Mouse (Mus musculus): ENCODE results near the gene Chmp1a. TPM values are rescaled to one million over a fixed set of nuclear protein-coding genes. Genes with fewer than 3 reads are reported as not detected.

Chmp1a gene
- polyA plus RNA-seq, 1 experiment: 148 TPM

DNA sequence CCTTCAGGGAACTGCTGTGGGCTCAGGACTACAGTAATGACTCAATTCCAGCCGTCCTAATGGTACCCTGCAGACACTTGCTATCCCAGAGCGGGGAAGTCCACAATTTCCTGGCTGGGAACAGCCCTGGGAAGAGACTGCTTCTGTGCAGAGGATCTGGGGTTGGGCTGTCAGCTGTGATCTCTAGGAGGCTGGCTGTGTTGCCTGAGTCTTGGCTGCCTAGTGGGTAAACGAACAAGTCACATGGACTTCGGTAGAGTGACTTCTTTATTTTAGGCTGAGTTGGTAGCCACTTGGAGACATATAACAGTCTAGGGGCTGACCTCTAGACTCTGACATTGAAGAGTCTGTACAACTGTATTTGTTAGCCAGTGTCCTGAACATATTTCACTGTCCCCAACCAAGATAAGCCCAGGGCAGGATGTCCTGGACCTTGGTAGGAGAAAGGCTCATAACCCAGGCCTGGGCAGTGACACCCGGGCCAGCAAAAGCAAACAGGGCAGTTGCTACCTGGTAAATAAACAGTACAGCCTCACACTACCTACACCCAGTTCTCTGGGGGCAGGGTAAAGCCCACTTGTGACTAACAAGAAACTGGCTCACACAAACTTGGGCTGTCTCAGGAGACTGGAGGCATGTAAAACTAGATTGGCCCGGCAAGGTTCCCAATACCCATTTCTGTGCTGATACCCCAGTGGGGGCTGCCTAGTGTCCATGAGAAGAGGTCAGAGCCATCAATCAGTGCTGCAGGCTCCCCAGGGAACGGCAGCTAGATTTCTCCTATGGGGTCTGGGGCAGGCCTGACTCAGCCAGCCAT, 29.8 kb upstream of the Chmp1a start:
- WGBS: 79% methylated on average over 7 of the region's 7 CpGs
- Histone ChIP-seq H3K4me1 (ENCODE audit: control insufficient read depth, insufficient read depth, insufficient read length, low read length) (no peaks in the 10 kb centered on the region), H3K27ac (ENCODE audit: insufficient read depth, low read depth, low read length) (no peak overlapping the region), H3K36me3 (ENCODE audit: control insufficient read depth, insufficient read depth, low read length) (peaks cover 26% of the 10 kb centered on the region), H3K27me3 (ENCODE audit: control insufficient read depth, insufficient read depth, low read length) (no peaks in the 10 kb centered on the region), H3K4me3 (ENCODE audit: low read depth, low read length) (no peak overlapping the region)
- TF ChIP-seq POLR2A (IDR thresholded peaks at IDR 0.05; ENCODE audit: low read depth, low read length): no peak
- TF ChIP-seq CTCF (IDR thresholded peaks at IDR 0.05; ENCODE audit: extremely low read depth, insufficient read length, insufficient replicate concordance, low read depth, low read length): no peak

DNA sequence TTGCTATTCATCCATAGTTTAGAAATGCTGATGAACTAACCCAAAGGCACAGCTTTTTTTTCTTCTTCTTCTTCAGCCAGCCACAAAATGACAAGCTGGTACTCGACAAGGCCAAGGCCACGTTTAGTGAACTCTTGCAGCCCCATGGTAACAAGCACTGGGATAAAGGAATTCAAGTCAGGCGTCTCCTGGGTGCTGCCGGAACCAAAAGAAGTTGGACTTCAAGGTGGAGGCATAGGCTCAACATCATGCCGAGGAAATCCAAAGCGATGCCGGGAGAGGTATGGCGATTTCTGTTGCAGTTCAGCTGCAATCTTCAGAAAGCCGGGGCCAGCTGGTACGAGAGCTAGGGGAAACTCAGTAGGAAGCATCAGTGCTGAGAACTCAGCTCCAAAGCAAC, 26.8 kb upstream of the Chmp1a start:
- Histone ChIP-seq H3K27me3 (ENCODE audit: control insufficient read depth, insufficient read depth, low read length) (no peaks in the 10 kb centered on the region), H3K36me3 (ENCODE audit: control insufficient read depth, insufficient read depth, low read length) (peaks cover 4% of the 10 kb centered on the region; the same call in 1 of the 2 replicates), H3K4me3 (ENCODE audit: low read depth, low read length) (no peak overlapping the region), H3K27ac (ENCODE audit: insufficient read depth, low read depth, low read length) (no peak overlapping the region), H3K4me1 (ENCODE audit: control insufficient read depth, insufficient read depth, insufficient read length, low read length) (peaks cover 4% of the 10 kb centered on the region)
- 90% methylated on average over 10 of the region's 10 CpGs for WGBS
- TF ChIP-seq CTCF (IDR thresholded peaks at IDR 0.05; ENCODE audit: extremely low read depth, insufficient read length, insufficient replicate concordance, low read depth, low read length): no peak
- TF ChIP-seq POLR2A (IDR thresholded peaks at IDR 0.05; ENCODE audit: low read depth, low read length): no peak

DNA sequence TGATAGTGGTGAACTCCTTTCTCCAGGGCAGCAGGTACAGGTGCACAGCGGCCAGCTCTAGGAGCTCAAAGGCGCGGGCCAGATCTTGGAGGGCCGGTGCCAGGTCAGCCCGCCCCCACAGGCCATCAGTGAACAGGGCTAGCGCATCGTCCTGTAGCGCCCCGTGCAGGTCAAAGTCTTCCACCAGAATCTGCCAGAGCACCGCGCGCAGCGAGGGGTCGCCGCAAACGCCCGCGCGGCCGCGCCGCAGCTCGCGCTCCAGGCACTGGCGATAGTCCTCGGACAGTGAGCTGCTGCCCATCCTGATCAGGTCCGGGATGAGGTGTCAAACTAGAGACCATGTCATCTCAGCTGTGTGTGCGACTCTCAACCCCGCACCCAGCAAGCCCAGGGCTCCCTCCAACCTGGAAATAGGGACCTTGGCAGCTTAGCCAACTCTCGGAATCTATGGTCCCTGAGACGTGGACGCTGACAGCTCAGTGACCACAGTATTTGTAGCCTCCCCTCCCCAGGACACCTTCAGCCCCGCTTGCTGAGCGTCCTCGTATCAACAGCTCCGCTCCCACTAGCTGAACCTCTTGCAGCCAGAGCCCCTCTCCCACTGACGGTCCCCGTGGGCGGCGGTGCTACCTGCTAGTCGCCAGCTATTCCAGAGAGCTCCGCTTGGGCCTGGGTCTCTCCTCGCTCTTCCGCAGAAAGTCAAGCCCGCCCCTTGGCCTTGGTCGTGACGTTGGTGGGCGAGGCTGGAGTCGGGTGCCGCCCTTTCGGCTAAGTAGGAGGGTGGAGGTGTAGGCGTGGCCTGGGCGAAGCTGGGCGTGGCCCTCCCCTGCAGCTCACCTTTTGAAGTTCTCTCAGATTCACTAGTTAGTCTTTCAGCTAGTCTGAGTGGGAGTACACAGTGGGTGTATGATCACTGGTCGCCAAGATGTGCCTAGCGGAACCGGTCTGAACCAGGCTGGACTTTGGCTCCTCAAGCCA, 23.2 kb upstream of the Chmp1a start, which contains the start of gene Spata2l:
TSS of gene Spata2l (minus strand) at position 714 of the 978 bp plus-strand sequence.
- H3K27ac ChIP-seq (ENCODE audit: insufficient read depth, low read depth, low read length): no peak within 1 kb of the TSS
- no peak for TF ChIP-seq CTCF (IDR thresholded peaks at IDR 0.05; ENCODE audit: extremely low read depth, insufficient read length, insufficient replicate concordance, low read depth, low read length)
- 0 out of 2 replicates have a peak, but pooled peaks have one; percentile 11 for TF ChIP-seq POLR2A (IDR thresholded peaks at IDR 0.05; ENCODE audit: low read depth, low read length)

DNA sequence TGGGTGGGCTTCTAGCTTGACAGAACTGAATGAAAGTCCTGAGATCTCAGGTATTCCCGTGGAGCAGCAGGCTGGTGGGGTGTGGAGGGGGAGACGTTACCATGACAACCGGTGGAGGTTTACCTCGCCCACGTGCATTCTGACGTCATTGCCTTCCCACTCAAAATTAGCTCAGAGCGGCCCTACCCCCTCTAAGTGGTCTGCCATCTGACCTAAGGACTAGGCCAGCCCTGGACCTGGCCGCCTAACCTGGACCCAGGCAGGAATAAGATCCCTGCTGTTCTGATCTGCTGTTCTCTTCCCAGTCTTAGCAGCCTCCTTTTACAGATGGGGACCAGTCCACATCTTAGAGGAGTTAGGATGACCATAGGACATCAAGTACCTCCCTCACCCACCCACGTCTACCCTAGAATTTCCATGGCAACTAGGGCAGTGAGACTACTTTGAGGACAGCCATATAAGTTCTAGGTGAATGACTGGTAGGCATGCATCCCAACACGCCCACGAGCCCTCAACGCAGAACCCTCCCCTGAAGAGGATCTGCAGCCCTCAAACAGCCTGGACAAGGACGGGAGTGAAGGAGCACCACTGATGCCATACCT, 22.5 kb upstream of the Chmp1a start:
- TF ChIP-seq CTCF (IDR thresholded peaks at IDR 0.05; ENCODE audit: extremely low read depth, insufficient read length, insufficient replicate concordance, low read depth, low read length) (no peak), POLR2A (IDR thresholded peaks at IDR 0.05; ENCODE audit: low read depth, low read length) (no peak)
- H3K4me1 ChIP-seq (ENCODE audit: control insufficient read depth, insufficient read depth, insufficient read length, low read length): peaks cover 4% of the 10 kb centered on the region
- no peak overlapping the region for H3K27ac ChIP-seq (ENCODE audit: insufficient read depth, low read depth, low read length)
- no peaks in the 10 kb centered on the region for H3K27me3 ChIP-seq (ENCODE audit: control insufficient read depth, insufficient read depth, low read length)
- H3K36me3 ChIP-seq (ENCODE audit: control insufficient read depth, insufficient read depth, low read length): no peaks in the 10 kb centered on the region
- peak overlapping the region; percentile 75 for H3K4me3 ChIP-seq (ENCODE audit: low read depth, low read length)
- 25% methylated on average over 13 of the region's 13 CpGs for WGBS

More for the DNA sequence above, 23.2 kb upstream of the Chmp1a start, which contains the start of gene Spata2l:
- H3K27me3 ChIP-seq (ENCODE audit: control insufficient read depth, insufficient read depth, low read length): no peaks in the 10 kb centered on the region
- H3K4me3 ChIP-seq (ENCODE audit: low read depth, low read length): peak within 1 kb of the TSS; percentile 75
- 2% methylated on average over 57 of the region's 57 CpGs for WGBS
- peaks cover 4% of the 10 kb centered on the region for H3K4me1 ChIP-seq (ENCODE audit: control insufficient read depth, insufficient read depth, insufficient read length, low read length)
- no peaks in the 10 kb centered on the region for H3K36me3 ChIP-seq (ENCODE audit: control insufficient read depth, insufficient read depth, low read length)

DNA sequence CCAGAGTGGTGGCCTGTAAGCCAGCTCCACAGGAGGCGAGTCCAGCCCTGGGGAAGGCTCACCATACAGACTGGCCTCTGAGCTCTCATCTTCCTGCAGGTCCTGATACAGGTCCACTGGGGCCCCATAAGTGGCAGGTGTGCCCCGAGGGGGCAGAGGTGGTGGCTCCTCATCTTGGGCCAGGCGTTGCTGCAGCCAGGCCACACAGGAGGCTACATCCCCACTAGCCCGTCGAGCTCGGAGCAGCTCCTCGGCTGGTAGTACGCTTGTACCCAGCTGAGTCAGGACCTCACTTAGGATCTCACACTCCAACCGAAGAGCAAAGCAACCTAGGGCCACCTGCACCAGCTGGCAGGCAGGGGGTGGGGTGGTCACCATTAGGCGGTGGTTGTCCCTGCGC, 21.2 kb upstream of the Chmp1a start:
- Histone ChIP-seq H3K4me1 (ENCODE audit: control insufficient read depth, insufficient read depth, insufficient read length, low read length) (peaks cover 4% of the 10 kb centered on the region), H3K27me3 (ENCODE audit: control insufficient read depth, insufficient read depth, low read length) (no peaks in the 10 kb centered on the region), H3K27ac (ENCODE audit: insufficient read depth, low read depth, low read length) (no peak overlapping the region), H3K36me3 (ENCODE audit: control insufficient read depth, insufficient read depth, low read length) (no peaks in the 10 kb centered on the region), H3K4me3 (ENCODE audit: low read depth, low read length) (no peak overlapping the region)
- no peak for TF ChIP-seq CTCF (IDR thresholded peaks at IDR 0.05; ENCODE audit: extremely low read depth, insufficient read length, insufficient replicate concordance, low read depth, low read length)
- TF ChIP-seq POLR2A (IDR thresholded peaks at IDR 0.05; ENCODE audit: low read depth, low read length): no peak
- WGBS: 68% methylated on average over 11 of the region's 11 CpGs

DNA sequence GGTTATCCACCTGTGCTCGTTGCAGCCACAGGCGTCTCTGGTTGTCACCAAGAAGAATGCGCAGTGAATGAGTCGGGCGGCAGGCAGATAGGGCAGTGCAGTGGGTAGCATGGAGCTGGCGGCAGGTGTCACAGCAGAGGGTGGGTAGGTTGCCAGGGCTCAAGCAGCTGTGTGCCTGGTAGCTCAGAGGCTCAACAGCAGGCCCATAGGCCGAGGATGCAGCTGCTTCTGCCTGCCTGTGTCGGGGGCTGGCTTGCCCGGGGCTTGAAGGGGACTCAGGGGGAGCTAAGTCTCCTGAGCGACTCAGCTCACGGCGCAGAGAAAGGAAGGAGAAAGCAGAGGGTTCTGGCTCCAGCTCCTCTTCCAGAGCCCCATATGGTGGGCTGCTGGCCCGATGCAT, 20.7 kb upstream of the Chmp1a start:
- Histone ChIP-seq H3K27ac (ENCODE audit: insufficient read depth, low read depth, low read length) (no peak overlapping the region), H3K4me1 (ENCODE audit: control insufficient read depth, insufficient read depth, insufficient read length, low read length) (peaks cover 4% of the 10 kb centered on the region), H3K36me3 (ENCODE audit: control insufficient read depth, insufficient read depth, low read length) (no peaks in the 10 kb centered on the region), H3K27me3 (ENCODE audit: control insufficient read depth, insufficient read depth, low read length) (no peaks in the 10 kb centered on the region), H3K4me3 (ENCODE audit: low read depth, low read length) (no peak overlapping the region)
- 72% methylated on average over 13 of the region's 13 CpGs for WGBS
- TF ChIP-seq POLR2A (IDR thresholded peaks at IDR 0.05; ENCODE audit: low read depth, low read length) (no peak), CTCF (IDR thresholded peaks at IDR 0.05; ENCODE audit: extremely low read depth, insufficient read length, insufficient replicate concordance, low read depth, low read length) (no peak)
